Mouse (Mus musculus) kidney, postnatal 25 days (tissue): Measurements from ENCODE around the gene Abhd6.

Source experiments
- DNase-seq, 2 experiments: peaks; one replicate each; pipeline ENCODE4 v3.0.0; 2021; ENCODE audit warnings: mixed read lengths in 2 of 2

Abhd6 gene

DNA sequence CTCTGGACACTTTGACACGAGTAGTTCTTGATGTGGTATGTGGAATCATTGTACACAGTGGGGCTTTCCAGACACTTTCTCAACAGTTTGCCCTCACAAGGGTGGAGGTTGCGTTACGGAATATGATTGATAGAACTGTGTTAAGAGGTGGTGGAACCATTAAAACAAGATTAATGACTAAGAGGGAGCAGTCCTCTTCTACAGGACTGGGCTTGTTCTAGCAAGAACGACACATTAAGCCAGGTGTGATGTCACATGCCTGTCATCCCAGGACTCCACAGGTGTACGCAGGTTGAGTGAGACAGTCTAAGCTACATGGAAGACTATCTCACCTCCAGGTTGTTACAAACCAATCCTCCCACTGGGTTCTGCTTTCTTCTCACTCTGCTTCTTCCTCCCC lies 3.3 kb upstream of the Abhd6 start:
- DNase-seq = peak in 1 of 2 experiments; percentile 8

GRCm38 (mm10) chr14:8000247-8000646 lies 2.5 kb upstream of the Abhd6 start:
- no peak for DNase-seq

- peak in 1 of 2 experiments; percentile 35 for DNase-seq
Measured at GRCm38 (mm10) chr14:8000831-8001685, 1.6 kb upstream of the Abhd6 start.

- peak; percentile 63 to 66 for DNase-seq
Measured at GRCm38 (mm10) chr14:8003093-8003670, 480 bp downstream of the Abhd6 start.

GRCm38 (mm10) chr14:8003727-8004670 lies 1.3 kb downstream of the Abhd6 start:
- peak in 1 of 2 experiments; percentile 15 for DNase-seq

GRCm38 (mm10) chr14:8006061-8006460 lies 3.4 kb downstream of the Abhd6 start:
- peak in 1 of 2 experiments; percentile 8 for DNase-seq

DNA sequence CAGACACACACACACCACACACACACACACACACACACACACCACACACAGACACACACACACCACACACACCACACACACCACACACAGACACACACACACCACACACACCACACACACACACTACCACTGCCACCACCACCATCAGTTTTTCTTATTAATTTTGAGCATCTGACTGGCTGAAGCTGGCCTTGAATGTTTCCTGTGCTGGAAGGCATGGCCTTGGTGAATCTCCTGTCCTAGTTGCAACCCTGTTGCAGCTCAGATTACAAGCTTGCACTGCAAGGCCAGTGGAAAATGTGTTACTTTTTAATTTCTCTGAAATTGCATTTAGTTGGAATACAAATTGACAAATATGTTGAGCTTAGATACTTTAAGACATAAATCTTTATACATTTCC lies 4.4 kb downstream of the Abhd6 start:
- DNase-seq = peak in 1 of 2 experiments; percentile 10

DNA sequence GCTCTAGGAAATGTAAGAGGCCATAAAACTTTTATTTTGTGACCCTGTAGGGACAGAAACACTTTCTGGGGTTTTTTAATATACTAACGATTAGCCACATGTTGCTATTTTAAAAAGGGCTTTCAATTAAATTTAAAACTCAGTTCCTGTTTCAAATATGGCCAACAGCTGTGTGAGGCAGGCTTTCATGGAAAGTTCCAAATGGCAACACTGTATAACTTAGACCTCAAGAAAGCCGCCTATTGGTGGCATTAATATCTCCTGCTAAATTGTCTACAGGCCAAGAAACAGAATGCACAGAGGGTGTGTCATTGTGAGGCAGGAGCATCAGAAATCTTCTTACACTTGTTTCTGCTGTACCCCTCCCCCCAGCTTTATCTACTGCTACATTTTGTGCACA lies 4.8 kb downstream of the Abhd6 start:
- peak in 1 of 2 experiments; percentile 3 for DNase-seq

- peak in 1 of 2 experiments; percentile 12 for DNase-seq
Measured at GRCm38 (mm10) chr14:8007923-8008322, 5.2 kb downstream of the Abhd6 start.

DNA sequence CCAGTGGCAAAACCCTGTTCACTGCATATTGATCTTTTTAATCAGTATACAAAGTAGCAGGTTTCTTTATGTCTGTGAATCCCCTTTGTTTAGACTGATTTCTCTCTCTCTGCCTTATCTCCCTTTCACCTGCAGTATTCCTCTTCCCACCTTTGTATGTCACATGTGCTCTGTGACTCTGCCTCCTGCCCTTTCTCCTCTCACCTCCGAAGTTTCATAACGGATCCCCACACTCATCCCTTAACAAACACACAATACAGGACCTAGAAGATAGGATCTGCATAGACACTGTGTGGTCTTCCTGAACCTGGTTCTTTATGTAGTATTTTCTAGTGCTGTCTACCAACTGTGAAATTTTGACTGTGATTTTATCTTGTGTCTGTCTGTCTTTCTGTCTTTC lies 8.6 kb downstream of the Abhd6 start:
- no peak for DNase-seq

DNA sequence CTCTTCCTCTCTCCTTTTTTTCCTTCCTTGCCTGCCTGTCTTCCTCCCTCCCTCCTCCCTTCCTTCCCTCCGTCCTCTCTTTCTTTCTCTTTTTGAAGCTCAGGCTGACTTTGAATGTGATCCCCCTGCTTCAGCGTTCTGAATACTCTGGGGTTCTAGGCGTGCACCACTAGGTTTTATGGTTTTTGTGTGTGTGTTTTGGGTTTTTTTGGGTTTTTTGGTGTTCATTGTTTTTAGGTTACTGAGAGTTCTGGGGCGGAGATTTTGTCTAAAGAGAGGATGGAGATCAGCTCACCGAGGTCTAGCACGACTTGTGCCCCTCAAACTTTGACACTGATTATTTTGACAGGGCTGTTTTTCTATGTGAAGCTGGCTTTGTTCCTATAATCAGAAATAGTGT lies 9.2 kb downstream of the Abhd6 start:
- DNase-seq = no peak

DNA sequence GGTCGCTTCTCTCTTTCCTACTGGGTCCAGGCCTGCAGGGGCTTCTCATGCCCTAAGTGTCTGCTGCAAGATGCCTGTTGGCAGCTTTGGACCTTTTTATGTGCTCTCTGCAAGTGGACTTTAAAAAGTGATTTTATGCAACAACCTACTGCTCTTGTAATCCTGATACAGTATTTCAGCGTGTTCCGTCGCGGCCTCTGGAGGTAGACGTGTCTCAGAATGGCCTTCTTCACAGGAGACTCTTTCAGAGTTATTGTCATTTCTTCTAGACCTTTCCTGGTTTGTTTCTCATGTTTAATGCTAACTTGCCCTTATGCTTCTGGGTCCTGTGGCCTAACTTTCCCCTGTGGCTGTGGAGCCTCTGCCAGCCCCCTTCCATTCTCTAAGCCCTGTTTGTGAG lies 13.1 kb downstream of the Abhd6 start:
- no peak for DNase-seq

DNA sequence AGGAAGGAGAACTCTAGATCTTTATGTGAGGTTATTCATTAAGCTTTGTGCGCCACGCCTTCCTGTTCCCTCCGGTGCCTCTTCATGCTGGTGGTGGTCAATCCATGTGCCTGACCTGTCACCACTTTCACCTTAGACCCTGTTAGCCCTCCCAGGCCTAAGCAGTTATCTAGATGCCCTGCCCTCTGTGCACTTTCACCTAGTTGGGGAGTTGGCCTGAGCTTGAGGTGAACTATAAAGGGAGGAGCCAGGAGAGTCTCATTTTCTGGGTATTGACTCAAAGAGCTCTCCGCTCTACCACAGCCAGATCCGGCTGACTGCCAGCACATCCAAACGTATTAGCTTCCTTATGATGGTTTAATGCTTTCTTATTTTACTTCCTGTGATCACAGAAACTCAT lies 13.6 kb downstream of the Abhd6 start:
- peak; percentile 54 to 74 for DNase-seq

- no peak for DNase-seq
Measured at GRCm38 (mm10) chr14:8016951-8017350, 14.2 kb downstream of the Abhd6 start.

DNA sequence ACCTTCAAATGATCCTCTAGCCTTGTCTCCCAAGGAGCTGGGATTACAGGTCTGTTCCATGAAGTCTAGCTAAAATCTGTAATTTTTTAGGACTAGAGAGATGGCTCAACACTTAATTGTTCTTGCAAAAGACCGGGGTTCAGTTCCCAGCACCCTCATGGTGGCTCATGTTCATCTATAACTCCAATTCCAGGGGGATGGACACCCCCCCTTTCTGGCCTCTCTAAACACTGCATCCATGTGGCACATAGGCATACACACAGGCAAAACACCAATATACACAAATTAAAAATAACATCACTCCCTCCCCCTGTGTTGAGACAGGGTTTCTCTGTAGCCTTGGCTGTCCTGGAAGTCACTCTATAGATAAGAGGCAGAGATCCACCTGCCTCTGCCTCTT lies 17.3 kb downstream of the Abhd6 start:
- no peak for DNase-seq

- no peak for DNase-seq
Measured at GRCm38 (mm10) chr14:8020546-8020945, 17.8 kb downstream of the Abhd6 start.

- no peak for DNase-seq
Measured at GRCm38 (mm10) chr14:8024469-8024868, 21.8 kb downstream of the Abhd6 start.

DNA sequence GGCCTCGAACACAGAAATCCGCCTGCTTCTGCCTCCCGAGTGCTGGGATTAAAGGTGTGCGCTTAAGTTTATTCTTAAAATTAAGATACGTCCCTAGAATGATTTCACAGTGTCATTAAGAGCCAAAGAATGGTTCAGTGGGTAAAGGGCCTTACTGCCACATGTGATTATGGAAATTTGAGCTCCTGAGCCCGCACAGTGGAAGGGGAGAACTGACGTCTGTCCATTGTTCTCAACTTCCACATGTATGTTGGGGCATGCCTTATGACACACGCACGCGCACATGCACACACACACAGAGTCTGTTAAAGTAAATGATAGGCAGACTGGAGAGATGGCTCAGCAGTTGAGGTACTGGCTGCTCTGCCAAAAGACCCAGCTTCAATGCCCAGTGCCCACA lies 22.2 kb downstream of the Abhd6 start:
- no peak for DNase-seq

DNA sequence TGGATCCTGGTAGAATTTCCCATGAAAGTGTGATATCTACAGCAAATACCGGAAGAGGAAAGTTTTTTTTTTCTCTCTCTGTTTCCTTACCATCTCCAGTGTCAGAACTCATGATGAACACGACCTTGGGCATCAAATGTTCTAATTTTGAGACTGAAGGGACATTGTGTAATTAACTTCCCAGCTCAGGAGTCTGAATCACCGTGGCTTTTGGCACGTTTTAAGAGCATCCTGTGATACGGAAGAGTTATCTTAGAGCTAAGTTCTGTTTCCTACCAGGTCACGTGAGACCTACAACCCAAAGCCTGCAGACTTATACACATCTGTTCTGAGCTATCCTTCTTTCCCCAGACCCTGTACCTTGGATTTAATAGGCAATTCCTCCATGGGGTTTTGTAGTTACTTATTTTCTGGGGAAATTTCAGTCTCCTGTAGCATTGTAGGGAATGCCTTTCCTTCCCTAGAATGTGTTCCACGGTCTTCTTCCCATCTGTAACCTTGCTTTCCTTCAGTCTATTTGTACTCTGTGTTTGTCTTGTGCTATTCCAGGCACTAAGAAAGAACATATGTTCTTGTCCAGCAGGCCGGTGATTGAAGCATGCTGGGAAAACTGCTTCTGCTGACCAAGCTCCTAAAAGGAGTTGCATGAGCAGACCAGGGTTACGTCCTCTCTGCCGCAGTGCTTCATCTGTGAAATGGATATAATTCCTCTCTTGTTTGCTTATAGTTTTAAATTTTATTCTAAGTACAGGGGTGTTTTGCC lies 24.2 kb downstream of the Abhd6 start:
- no peak for DNase-seq

- no peak for DNase-seq
Measured at GRCm38 (mm10) chr14:8028086-8028485, 25.4 kb downstream of the Abhd6 start.

DNA sequence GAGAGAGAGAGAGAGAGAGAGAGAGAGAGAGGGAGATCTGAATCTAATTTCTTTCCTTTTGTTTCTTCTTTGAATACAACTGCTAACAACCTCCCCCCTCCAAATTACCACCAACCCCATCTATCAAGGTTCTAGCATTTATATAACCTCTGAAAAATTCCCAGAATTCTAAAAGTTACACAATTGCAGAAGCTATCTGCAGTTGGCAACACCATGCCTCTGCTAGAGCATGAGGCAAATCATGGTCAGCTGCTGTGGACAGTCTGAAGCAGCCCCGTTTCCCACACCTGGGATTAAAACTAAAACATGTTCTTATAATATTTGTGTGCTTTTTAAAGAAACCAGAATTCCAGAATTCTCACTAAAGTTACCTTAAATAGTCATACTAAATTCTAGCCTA lies 27.1 kb downstream of the Abhd6 start:
- DNase-seq = no peak

- peak; percentile 60 to 77 for DNase-seq
Measured at GRCm38 (mm10) chr14:8030535-8030934, 27.8 kb downstream of the Abhd6 start.
